Mouse (Mus musculus) ES-E14 (cell line): ENCODE results near the gene Macrod2.

Experiments used
- ZC3H11A ChIP-seq: IDR thresholded peaks from 2 replicates; pipeline ENCODE4 v1.6.1; 2012; ENCODE audit warnings: low read depth, mild to moderate bottlenecking, inconsistent platforms, low read length, borderline replicate concordance
- ZNF384 ChIP-seq: IDR thresholded peaks from 2 replicates; pipeline ENCODE4 v1.6.1; 2012; ENCODE audit warnings: low read depth, low read length, inconsistent platforms

DNA sequence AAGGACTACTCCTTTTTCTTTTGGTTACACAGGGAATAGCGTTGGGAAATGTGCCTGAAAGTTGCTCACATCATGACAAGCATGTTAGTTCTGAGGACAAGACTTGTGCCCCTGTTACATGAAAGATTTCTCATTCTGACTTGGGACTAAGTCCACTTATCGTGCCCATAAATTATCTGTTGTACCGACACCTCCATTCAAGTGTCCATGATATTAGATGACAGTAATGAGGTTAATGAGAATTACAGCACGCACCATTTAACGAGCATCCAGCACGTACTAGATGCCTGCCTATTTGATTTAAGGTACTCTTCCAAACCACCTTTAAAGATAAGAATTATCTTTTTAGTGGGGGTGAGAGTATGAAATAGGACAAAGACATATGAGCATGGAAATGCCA, 610.5 kb downstream of the Macrod2 start:
- TF ChIP-seq ZNF384, result no peak
- no peak for TF ChIP-seq ZC3H11A
